Mouse (Mus musculus) heart, embryonic 10.5 days (tissue): Measurements from ENCODE around the gene Nim1k. TPM values are rescaled to one million over a fixed set of nuclear protein-coding genes. Genes with fewer than 3 reads are reported as not detected.
A peak's percentile ranks its signal among the peaks of the same experiment; 100 is the strongest.

Experiments
- DNase-seq: peaks from one replicate; pipeline ENCODE4 v3.0.0-alpha.2; 2017; ENCODE audit warnings: low spot score
- H3K27ac ChIP-seq: fragments of 300-500 bp; sonication (generic); 2 replicates; pipeline ENCODE4 v1.5.1; 2016; ENCODE audit warnings: mild to moderate bottlenecking
- H3K27me3 ChIP-seq: fragments of 300-500 bp; sonication (generic); 2 replicates; pipeline ENCODE4 v1.6.1; 2016; ENCODE audit warnings: mild to moderate bottlenecking; ENCODE audit not compliant: poor library complexity, insufficient read depth, severe bottlenecking
- H3K36me3 ChIP-seq: fragments of 300-500 bp; sonication (generic); 2 replicates; pipeline ENCODE4 v1.6.1; 2016; ENCODE audit warnings: mild to moderate bottlenecking, moderate library complexity
- H3K4me1 ChIP-seq: fragments of 300-500 bp; sonication (generic); 2 replicates; pipeline ENCODE4 v1.6.1; 2016; ENCODE audit warnings: mild to moderate bottlenecking
- H3K4me3 ChIP-seq: fragments of 300-500 bp; sonication (generic); 2 replicates; pipeline ENCODE4 v1.5.1; 2016; ENCODE audit warnings: mild to moderate bottlenecking, moderate library complexity
- H3K9me3 ChIP-seq: fragments of 300-500 bp; sonication (generic); 2 replicates; pipeline ENCODE4 v1.6.1; 2016; ENCODE audit warnings: mild to moderate bottlenecking, moderate library complexity
- WGBS: fragments of 180-500 bp; shearing (Covaris S2); methylation state at CpG from one replicate; pipeline ENCODE4 v1.1.7; 2016; 5-methylcytosine and 5-hydroxymethylcytosine counted together
- polyA plus RNA-seq: library from polyadenylated mRNA; unstranded; fragments of >200 nt; fragmentation: Nextera tagmentation; extraction: Ambion mirVana; gene quantifications from 2 replicates; pipeline ENCODE4 v1.2.1, GENCODE M21; 2016

The Nim1k gene
- polyA plus RNA-seq, result 0.43 and 0.57 TPM in 2 replicates

GRCm38 (mm10) chr13:119755681-119756471 is at the start of gene Nim1k:
TSS of gene Nim1k (minus strand) at chr13:119755882.
- H3K9me3 ChIP-seq, result no peaks in the 10 kb centered on the region
- peaks cover 2% of the 10 kb centered on the region; the same call in 1 of the 2 replicates for H3K36me3 ChIP-seq
- peaks cover 19% of the 10 kb centered on the region for H3K4me1 ChIP-seq
- H3K27ac ChIP-seq, result peak within 1 kb of the TSS; percentile 83
- DNase-seq, result peak; percentile 92
- 2% methylated on average over 43 of the region's 43 CpGs for WGBS
- no peaks in the 10 kb centered on the region for H3K27me3 ChIP-seq
- H3K4me3 ChIP-seq, result peak within 1 kb of the TSS; percentile 71

GRCm38 (mm10) chr13:119797656-119798055 is 42.0 kb upstream of the Nim1k start:
- no peaks in the 10 kb centered on the region for H3K36me3 ChIP-seq
- no peak overlapping the region for H3K27ac ChIP-seq
- WGBS, result 61% methylated on average over 4 of the region's 4 CpGs
- H3K4me1 ChIP-seq, result no peaks in the 10 kb centered on the region
- H3K27me3 ChIP-seq, result no peaks in the 10 kb centered on the region
- no peak overlapping the region for H3K4me3 ChIP-seq
- no peak for DNase-seq
- H3K9me3 ChIP-seq, result no peaks in the 10 kb centered on the region

- no peak overlapping the region for H3K4me3 ChIP-seq
- H3K27me3 ChIP-seq, result no peaks in the 10 kb centered on the region
- peaks cover 12% of the 10 kb centered on the region for H3K36me3 ChIP-seq
- peaks cover 7% of the 10 kb centered on the region; the same call in 1 of the 2 replicates for H3K4me1 ChIP-seq
- no peaks in the 10 kb centered on the region for H3K9me3 ChIP-seq
- no peak for DNase-seq
- 68% methylated on average over 5 of the region's 5 CpGs for WGBS
- no peak overlapping the region for H3K27ac ChIP-seq
Observed at GRCm38 (mm10) chr13:119792791-119793404, 37.2 kb upstream of the Nim1k start.

DNA sequence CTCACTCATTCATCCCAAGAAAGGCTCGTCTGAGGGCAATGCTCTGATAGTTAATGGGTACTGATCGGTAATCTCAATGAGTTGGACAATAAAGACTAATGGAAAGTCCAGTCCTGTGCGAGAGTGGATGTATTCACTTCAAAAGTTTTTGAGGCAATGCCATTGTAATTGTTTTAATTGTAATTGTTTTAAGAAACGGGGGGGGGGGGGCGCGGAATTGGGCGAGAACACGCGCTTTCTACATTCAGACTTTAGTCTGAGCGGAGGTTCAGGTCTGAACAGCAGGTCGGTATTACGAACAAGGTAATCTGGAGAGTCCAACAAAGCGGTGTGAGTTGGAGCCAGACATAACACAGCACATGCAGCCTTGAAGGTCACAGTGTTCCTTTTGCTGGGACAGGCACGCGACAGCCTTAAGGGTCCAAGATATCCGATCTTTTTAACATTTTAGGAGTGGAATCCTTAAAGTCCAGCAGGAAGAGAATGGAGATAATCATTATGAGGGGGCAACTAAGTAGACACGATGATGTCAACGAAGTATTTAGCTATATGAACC is 36.0 kb upstream of the Nim1k start:
- Histone ChIP-seq H3K9me3 (no peaks in the 10 kb centered on the region), H3K4me1 (peaks cover 7% of the 10 kb centered on the region; the same call in 1 of the 2 replicates), H3K36me3 (peaks cover 21% of the 10 kb centered on the region), H3K27ac (peak overlapping the region; percentile 97), H3K27me3 (no peaks in the 10 kb centered on the region), H3K4me3 (peak overlapping the region; percentile 87)
- DNase-seq, result no peak
- 5% methylated on average over 18 of the region's 18 CpGs for whole genome bisulfite sequencing

GRCm38 (mm10) chr13:119790761-119791579 is 35.3 kb upstream of the Nim1k start, which contains the start of gene Zfp131:
TSS of gene Zfp131 (minus strand) at chr13:119790889.
- peak; percentile 97 for DNase-seq
- no peaks in the 10 kb centered on the region for H3K9me3 ChIP-seq
- peaks cover 28% of the 10 kb centered on the region for H3K36me3 ChIP-seq
- WGBS, result under 1% methylated on average over 85 of the region's 86 CpGs
- H3K4me1 ChIP-seq, result peaks cover 7% of the 10 kb centered on the region; the same call in 1 of the 2 replicates
- H3K4me3 ChIP-seq, result peak within 1 kb of the TSS; percentile 87
- peak within 1 kb of the TSS; percentile 97 for H3K27ac ChIP-seq
- no peaks in the 10 kb centered on the region for H3K27me3 ChIP-seq

- peaks cover 7% of the 10 kb centered on the region; the same call in 1 of the 2 replicates for H3K4me1 ChIP-seq
- H3K27me3 ChIP-seq, result no peaks in the 10 kb centered on the region
- 2% methylated on average over 53 of the region's 66 CpGs for WGBS
- DNase-seq, result peak; percentile 81
- peaks cover 37% of the 10 kb centered on the region for H3K36me3 ChIP-seq
- peak overlapping the region; percentile 87 for H3K4me3 ChIP-seq
- peak overlapping the region; percentile 97 for H3K27ac ChIP-seq
- no peaks in the 10 kb centered on the region for H3K9me3 ChIP-seq
Observed at GRCm38 (mm10) chr13:119789851-119790717, 34.4 kb upstream of the Nim1k start.

DNA sequence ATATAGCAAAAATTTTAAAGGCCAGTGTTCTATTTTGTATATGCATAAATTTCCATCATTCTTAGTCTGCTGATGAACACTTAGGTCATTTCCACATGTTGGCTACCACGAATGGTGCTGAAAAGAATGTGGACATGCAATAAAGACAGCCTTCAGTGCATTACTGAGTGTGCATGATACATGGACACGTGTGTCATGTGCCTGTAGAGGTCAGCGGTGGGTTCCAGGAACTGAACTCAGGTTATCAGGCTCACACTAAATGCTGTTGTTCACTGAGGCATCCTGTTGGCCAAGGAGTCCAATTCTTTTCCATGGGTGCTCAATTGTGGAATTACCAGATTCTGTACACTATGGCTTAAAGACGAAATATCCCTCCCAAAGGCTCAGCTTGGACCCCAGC is 27.9 kb upstream of the Nim1k start:
- no peaks in the 10 kb centered on the region for H3K27me3 ChIP-seq
- no peaks in the 10 kb centered on the region for H3K9me3 ChIP-seq
- H3K27ac ChIP-seq, result no peak overlapping the region
- peaks cover 89% of the 10 kb centered on the region for H3K36me3 ChIP-seq
- 92% methylated on average over 4 of the region's 4 CpGs for WGBS
- no peak for DNase-seq
- no peaks in the 10 kb centered on the region for H3K4me1 ChIP-seq
- H3K4me3 ChIP-seq, result no peak overlapping the region

DNA sequence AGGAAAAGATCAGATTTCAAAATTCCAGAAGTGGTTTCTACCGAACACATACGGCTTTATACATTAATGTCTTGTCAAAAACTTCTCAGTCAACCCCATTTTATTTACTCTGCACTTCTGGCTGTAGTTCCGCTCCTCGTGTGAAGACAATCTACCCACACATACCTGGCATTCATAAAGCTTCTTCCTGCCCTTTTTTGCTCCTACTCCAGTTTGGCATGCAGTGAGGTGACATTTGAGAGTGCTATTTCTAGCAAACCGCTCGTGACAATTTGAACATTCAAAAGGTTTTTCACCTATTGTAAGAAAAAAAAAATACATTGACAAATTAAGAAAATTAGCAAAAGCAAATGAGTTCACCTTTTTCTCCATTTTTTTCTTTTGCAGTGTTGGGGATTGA is 12.9 kb upstream of the Nim1k start:
- H3K36me3 ChIP-seq, result peaks cover 84% of the 10 kb centered on the region
- H3K4me1 ChIP-seq, result no peaks in the 10 kb centered on the region
- H3K4me3 ChIP-seq, result no peak overlapping the region
- no peaks in the 10 kb centered on the region for H3K27me3 ChIP-seq
- 86% methylated on average over 6 of the region's 6 CpGs for WGBS
- no peak overlapping the region for H3K27ac ChIP-seq
- no peak for DNase-seq
- no peaks in the 10 kb centered on the region for H3K9me3 ChIP-seq

DNA sequence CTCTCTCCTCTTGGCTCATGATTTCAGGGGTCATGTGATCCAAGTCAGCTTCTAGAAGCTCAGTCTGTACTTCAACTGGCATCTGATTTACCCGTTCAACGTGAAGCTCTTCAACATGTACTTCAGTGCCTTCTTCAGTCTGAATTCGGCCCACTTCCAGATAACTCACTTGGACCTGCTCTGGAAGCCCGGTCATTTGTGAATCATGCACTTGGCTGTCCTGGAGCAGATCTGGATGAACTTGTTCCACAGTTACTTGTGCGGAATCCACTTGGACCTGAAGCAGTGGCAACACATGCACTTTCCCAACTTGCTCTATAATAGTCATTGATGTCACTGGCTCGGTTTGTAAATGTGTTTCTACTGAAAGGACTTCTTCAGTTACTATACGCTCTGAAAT is 10.8 kb upstream of the Nim1k start:
- no peaks in the 10 kb centered on the region for H3K4me1 ChIP-seq
- no peak for DNase-seq
- no peaks in the 10 kb centered on the region for H3K9me3 ChIP-seq
- H3K4me3 ChIP-seq, result no peak overlapping the region
- H3K27me3 ChIP-seq, result no peaks in the 10 kb centered on the region
- H3K27ac ChIP-seq, result no peak overlapping the region
- WGBS, result 90% methylated on average over 7 of the region's 7 CpGs
- peaks cover 75% of the 10 kb centered on the region for H3K36me3 ChIP-seq

DNA sequence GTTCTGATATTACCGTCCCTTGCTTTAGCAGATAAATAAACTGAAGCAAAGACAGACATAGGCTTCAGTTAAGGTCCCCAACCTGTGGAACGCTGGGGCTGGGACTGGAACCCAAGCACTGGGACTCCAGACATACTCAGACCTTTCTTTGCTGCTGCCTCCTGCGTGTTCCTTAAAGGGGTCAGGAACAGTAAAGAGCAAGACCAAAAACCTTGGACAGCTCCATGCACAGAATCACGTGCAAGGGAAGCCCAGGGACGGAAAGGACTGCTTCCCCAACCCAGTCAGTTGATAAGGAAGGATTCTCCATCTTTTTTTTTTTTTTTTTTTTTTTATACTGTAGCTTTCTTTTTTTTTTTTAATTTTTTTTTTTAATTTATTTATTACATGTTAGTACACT is 1.1 kb upstream of the Nim1k start:
- peaks cover 19% of the 10 kb centered on the region for H3K4me1 ChIP-seq
- DNase-seq, result no peak
- WGBS, result 21% methylated on average over 5 of the region's 5 CpGs
- H3K27me3 ChIP-seq, result no peaks in the 10 kb centered on the region
- no peak overlapping the region for H3K4me3 ChIP-seq
- H3K36me3 ChIP-seq, result peaks cover 11% of the 10 kb centered on the region
- no peaks in the 10 kb centered on the region for H3K9me3 ChIP-seq
- no peak overlapping the region for H3K27ac ChIP-seq

DNA sequence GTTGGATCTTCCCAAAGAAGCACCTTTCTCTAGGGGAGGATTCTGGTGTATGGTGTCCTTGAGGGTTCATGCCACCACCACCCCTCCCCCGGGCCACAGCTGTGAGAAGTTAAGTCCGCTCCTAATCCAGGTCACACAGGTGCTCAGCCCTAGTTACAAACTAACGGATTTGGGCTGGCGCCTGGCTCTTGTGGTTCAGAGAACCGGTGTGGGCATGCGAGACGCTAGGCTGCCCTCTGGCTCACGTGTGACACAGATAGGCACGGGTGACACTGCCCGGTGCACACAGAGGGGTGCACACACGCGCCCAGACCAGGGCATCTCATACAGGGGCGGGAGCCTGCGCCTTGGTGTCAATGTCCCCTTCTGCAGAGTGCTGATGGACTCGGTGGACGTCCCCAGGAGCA is 538 bp downstream of the Nim1k start:
- Histone ChIP-seq H3K4me1 (peaks cover 19% of the 10 kb centered on the region), H3K9me3 (no peaks in the 10 kb centered on the region), H3K36me3 (no peaks in the 10 kb centered on the region), H3K27me3 (no peaks in the 10 kb centered on the region), H3K27ac (peak overlapping the region; percentile 83), H3K4me3 (peak overlapping the region; percentile 71)
- WGBS, result 2% methylated on average over 16 of the region's 16 CpGs
- peak; percentile 77 for DNase-seq

GRCm38 (mm10) chr13:119754635-119755020 is 1.1 kb downstream of the Nim1k start:
- Histone ChIP-seq H3K4me3 (peak overlapping the region; percentile 71; the same call in 1 of the 2 replicates), H3K9me3 (no peaks in the 10 kb centered on the region), H3K27ac (no peak overlapping the region), H3K36me3 (no peaks in the 10 kb centered on the region), H3K27me3 (no peaks in the 10 kb centered on the region), H3K4me1 (peaks cover 19% of the 10 kb centered on the region)
- no peak for DNase-seq
- WGBS, result 36% methylated on average over 3 of the region's 3 CpGs
